Mouse (Mus musculus): ENCODE results near the gene Vipr2.

Gene Vipr2

DNA sequence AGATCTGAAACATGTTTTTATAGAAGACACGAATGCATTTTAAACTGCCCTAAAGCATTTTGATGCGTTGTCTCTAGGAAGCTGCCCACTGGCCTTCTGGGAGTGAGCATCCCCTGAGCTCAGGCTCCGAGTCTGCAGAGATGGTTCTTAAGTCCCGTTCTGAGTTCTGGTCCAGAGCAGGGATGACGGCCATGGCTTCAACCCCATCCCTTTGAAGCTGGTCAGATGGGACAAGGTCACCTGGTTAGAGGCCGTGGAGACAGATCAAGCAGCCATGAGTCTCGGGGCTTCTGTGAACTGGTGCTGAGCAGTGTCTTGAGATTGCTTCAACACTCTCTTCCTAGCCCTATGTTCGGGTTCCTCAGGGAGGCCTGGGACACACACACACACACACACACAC, 19.6 kb downstream of the Vipr2 start:
- DNase-seq (ENCODE audit: low spot score): no peak

DNA sequence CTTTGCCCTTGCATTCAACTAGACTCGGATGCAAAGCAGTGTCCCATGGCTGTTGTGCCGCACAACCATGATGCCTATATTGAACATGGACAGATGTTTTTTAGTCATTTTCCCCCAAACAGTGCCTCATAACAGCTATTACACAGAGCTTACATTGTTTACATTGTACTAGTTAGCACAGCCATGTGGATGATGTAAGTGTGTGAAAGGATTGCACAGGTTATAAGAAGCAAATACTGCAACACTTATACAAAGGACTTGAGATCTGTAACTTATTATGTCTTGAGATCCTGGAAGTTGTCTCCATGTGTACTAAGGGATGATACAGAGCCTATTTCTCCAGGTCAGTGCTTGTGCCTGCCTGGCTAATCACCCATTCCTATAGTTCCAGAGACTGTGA, 24.4 kb downstream of the Vipr2 start:
- no peak for DNase-seq (ENCODE audit: low spot score)

DNA sequence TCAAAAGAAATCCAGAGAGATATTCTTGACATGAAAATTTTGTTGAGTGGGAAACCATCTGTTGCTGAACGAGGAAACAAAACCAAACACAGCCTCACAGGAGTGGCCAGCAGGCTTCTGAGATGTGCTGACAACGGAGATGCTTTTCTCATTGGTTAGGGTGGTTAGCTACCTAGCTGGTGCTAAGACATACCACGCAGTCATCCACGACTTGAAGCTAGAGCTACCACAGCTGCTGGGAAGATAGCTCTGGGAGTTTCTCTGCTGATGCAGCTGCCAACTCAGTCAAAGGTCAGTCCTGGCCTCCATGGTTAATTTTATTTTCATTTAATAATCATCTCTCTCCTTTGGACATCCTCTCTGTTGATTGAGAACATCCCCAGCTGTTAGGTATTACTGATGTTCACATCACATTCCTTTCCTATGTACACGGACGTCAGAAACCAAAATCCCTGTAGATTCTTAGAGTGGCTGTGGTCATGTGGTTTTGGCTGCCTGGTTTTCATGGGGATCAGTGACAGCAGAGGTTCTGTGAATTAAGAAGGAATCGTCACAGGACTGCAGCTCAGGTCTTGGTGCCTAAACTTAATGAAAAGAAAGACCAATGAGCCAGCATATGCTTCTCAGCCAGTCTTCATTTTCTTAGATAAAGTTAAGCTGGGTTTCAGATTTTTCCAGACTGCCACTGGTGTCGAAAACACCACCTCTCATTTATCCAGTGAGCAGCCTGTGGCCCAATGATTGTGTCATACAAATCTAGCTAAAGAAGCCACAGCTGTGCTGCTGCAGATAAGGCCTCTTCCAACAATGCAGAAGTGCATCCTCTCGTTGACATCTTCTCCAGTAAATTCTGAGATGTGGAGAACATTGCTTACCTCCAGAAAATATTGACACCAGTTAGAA, 32.2 kb downstream of the Vipr2 start:
- DNase-seq (ENCODE audit: low spot score): no peak

DNA sequence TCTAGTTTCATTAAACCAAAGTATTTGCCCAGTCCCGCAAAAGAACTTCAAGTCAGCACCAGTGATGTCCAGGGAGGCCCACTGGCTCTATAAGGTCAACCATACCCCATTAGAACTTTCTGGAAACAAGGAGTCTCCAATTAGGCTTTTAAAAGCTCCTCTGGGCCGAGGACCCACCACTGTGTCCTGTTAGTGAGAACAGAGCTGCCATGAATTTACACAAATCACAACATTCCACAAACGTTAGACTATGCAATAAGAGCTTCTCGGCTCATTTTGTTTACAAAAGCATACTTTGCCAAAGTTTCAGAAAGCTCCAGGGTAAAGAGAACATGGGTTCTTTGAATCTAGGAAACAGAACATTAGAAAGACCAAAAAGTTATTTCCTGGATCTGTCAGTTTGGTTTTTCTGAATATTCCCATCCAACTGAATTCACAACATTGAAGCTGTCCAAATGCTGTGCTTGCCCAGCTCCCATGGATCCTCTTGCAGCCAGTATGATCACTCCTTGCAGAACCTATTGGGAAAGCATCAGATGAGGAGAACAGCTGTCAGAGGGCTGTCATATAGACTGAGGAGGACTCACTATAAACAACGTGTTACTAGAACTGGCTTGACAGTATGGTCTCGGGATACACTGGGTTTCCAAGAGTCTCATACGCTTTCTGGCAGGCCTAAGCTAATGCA, 33.6 kb downstream of the Vipr2 start:
- no peak for DNase-seq (ENCODE audit: low spot score)

DNA sequence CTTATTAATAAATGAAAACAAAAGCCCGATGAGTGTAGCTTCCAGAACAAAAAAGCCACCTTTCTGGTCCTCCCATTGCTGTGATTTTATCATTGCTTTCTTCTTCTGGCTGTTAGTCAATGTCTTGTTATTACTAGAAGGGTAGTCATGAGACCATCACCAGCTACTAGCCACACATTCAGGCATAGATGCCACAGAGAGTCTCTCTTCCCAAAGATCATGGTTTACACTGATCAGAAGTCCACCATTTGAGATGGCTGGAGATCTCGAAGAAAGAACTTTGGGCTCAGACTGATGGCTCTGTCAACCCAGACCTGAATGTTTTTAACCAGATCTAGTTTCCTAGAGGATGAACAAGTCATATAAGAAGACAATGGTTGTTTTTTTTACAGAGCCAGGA, 38.3 kb downstream of the Vipr2 start:
- DNase-seq (ENCODE audit: low spot score): no peak

DNA sequence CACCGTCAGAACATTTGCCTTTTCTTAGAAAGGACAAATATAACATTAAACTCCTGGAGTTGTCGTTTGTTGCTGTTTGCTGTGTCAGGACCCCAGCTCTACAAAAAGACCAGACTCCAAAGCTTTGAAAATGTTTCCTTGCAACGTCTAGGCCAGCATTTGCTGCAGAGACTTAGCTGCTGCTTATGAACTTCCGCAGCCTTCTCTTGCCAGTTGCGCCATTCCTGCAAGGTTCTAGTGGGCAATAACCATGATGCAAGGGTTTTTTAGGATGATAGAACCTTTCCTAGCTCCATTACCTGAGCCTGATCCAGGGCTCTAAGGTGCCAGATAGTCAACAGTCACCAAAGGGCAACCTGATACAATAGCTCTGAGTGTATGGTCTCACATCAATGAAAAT, 38.9 kb downstream of the Vipr2 start:
- no peak for DNase-seq (ENCODE audit: low spot score)

DNA sequence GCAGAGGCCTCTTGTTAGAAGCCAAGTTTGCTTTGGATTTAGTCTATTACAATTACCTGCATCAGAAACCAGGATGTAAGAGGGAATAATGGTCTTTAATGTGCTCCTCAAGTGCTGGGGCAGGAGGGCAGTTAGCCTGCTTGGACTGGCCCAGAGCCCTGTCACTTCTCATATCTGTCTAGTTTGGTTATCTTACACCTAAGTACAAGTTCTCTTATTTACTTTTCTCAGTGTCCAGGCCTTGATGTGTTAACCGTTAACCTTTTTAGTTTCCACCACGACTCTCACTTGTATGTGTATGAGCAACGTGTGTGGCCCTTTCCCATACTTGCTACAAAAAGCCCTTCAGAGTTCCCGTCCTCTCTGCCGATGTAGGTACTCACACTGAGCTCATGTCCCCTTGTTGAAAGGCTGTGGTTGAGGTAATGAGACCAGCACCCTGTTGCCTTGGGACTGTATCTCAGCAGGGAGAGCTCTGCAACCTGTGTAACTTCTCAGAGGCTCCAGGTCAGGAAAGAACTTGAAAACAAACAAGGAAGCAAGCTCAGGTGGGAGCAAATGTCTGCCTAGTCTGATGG, 39.9 kb downstream of the Vipr2 start:
- no peak for DNase-seq (ENCODE audit: low spot score)

DNA sequence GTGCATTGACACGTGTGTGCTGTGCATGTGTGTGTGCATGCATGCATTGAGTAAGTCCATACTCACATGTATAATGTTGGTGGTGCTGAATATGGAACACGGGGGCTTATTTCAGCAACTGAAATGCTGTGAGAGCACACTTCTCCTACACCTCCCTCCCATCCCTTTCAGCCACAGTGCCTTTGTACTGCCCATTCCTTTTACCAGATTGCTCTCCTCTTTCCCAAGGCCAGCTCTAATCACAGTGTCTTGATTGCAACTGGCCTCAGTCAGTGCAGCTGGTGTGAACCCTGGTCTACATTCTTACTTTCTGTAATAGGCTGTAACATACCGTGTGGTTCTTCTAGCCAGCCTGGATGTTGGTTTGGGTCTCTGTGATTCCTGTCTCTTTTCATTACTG, 41.5 kb downstream of the Vipr2 start:
- no peak for DNase-seq (ENCODE audit: low spot score)

DNA sequence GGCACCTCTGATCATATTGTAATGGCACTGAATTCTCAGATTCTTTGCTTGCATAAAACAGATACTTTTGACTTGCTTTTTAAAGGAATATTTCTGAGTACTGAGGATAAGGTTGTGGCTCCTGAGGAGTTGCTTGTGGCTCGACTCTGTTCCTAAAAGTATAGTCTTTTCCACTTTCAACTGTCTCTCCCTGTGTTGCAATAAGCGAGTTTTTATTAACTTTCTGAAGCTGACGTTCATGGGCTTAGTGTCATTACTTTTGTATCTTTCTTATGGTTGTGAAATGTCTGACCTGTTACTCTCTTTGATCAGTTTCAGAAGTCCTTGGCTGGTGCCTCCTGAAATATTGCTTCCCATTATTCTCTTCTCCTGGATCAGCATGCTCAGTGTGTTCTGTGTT, 46.3 kb downstream of the Vipr2 start:
- no peak for DNase-seq (ENCODE audit: low spot score)

DNA sequence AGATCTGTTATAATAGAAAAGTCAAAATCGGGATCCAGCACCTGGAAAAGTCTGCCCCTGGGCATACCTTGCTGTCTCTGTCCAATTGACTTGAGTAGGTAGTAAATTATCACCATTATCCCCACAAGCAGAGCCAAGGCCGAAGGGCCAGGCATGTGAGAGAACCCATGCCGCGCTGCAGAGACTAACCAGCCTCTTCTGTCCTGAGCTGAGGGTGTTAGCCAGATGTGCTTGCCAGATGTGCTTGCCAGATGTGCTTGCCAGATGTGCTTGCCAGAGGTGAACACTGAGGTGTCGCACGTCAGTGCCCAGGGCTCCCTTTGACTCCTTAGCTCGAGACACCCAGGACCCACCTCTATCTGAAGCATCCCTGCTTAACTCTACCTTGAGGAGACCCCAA, 53.4 kb downstream of the Vipr2 start:
- no peak for DNase-seq (ENCODE audit: low spot score)

DNA sequence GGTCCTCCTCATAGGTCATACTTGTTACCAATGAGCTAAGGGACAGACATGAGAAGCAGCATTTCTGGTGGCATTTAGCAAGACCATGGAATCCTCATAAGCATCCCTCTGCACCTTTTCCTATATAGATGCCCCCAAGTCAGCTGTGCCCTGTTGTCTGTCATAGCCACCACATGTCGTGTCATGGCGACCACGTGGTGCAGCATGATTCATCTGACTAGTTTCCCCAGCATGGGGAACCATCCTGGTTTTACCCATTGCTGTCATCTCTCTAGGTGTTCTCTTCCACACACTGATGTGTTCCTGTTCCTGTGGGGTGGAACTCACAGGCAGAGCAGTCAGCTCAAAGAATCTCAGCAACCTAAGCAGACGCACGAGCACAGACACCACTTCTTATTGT, 55.4 kb downstream of the Vipr2 start:
- no peak for DNase-seq (ENCODE audit: low spot score)

DNA sequence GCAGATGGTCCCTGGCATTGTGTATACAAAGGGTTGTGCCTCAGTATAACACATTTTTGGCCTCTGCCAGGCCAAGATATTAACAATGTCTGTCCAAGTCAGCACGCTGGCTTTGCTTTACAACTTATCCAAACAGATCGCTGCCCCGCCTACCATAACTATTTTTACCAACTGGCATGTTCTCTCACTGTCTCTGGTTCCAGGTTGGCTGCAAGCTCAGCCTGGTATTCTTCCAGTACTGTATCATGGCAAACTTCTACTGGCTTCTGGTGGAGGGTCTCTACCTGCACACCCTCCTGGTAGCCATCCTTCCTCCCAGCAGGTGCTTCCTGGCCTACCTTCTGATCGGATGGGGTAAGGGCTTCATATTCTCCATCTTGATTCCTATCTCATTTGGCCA, 58.4 kb downstream of the Vipr2 start:
- DNase-seq (ENCODE audit: low spot score): no peak

DNA sequence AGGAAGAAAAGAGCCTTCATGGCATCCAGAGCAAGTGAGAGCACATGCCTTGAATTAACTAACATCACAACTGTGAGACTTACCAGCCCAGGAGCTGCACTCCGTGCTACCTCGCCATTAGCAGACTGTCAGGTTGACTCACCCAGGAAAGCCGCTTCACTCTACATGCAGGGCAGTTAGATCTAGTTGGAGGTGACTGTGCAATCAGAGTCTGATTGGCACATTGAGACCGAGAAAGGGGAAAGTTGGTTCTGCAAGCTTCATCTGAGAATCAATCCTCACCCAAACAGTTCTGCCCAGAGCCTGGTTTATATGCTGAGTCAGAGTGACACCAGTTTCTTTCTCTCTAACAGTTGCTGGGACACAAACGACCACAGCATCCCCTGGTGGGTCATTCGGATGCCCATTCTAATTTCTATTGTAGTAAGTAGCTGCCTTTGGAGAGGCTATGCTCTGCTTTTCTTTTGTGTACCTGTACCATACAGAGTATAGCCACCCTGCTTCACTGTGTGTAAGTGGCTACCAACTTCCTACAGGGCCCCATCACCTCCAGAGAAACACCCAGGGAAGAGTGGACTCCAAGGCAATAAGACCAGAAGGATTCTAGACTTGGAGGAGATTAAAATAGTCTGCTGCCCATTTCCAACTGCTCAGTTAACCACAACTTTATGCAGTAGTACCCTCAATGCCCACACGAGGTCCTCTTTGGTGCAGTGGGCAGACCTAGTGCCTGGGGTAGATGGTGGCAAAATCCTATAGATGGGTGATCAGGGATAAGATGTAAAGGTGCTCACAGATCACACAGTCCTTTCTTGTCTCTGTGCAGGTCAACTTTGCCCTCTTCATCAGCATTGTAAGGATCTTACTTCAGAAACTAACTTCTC, 61.0 kb downstream of the Vipr2 start:
- DNase-seq (ENCODE audit: low spot score): no peak

DNA sequence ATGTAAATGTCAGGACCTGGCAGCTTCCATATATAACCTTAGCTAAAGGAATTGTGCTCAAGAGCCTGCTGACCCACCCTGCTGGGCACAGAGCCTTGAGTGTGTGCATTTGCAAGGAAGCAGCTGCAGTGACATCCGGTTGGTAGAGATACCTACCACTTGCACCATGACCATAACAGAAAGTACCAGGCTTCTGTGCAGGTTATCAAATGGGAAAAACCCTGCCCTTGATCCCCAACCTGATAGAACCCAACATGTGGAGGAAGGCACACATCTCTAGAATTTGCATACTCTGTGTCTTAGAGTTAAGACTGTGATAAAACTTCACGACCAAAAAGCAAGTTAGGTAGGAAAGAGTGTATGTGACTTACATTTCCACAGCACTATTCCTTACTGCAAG, 63.1 kb downstream of the Vipr2 start:
- DNase-seq (ENCODE audit: low spot score): no peak

DNA sequence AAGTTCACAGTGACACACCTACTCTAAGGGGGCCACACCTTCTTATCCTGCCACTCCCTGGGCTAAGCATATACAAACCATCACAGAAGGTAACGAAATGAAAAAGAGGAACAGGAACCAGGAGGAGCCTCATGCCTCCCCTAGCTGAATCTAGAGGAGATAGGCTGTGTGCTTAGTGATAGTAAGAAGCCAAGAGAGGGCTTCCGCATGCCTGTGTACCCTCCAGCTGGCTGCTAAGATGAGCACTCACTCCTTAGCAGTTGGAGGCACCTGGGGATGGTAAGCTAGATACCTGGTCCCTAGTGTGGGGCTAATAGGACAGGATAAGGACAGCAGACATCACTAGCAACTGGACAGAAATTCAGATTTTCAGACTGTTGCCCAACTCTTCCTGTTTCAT, 64.3 kb downstream of the Vipr2 start:
- DNase-seq (ENCODE audit: low spot score): no peak

DNA sequence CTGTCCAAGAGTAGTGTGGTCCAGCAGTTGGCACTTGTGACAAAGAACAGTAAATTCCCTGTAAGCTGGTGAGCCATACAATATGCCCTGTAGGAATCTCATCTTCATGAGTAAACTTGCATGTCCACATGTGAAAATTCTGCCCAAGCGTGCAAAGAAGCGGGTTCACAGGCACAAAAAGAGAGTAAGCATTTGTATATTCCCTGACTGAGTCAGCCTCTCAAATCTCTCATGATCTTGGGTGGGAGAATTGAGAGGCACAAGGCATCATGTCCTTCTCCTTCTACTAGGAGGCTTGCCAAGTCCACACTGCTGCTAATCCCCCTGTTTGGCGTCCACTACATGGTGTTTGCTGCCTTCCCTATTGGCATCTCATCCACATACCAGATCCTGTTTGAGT, 64.9 kb downstream of the Vipr2 start:
- DNase-seq (ENCODE audit: low spot score): no peak

DNA sequence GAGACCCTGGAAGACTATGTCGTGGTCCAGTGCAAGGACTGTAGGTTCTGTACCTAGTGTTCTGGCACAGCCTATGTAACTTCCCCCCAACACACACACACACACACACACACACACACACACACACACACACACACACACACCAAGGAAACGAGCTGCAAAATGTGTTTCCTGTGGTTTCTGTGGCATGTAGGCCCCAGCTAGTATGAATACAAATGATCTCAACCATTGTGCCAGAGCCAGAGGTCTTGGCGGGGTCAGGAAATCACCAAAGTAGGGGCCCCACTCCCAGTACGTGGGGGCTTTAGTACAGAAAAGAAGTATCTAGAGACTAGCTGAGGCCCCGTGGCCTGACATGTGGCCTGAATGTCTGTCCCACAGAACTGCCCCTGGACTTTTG, 67.7 kb downstream of the Vipr2 start:
- DNase-seq (ENCODE audit: low spot score): no peak

DNA sequence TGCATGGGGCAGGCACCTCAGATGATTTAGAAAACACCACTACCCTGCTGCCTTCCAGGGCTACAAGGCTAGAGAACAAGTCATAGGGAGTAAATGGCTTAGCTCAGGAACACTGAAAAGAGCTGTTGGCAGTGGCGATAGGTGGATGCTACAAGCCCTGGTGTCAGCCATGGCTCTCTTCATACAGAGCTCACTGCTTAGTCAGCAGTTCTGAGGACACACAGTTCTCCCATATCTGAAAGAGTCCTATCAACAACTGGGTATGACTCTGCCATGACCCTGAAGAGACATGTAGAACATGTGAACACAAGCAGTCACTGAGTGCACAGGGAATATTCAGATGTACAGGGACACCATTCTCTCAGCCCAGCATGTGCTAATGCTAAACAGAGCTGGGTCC, 68.2 kb downstream of the Vipr2 start:
- no peak for DNase-seq (ENCODE audit: low spot score)

DNA sequence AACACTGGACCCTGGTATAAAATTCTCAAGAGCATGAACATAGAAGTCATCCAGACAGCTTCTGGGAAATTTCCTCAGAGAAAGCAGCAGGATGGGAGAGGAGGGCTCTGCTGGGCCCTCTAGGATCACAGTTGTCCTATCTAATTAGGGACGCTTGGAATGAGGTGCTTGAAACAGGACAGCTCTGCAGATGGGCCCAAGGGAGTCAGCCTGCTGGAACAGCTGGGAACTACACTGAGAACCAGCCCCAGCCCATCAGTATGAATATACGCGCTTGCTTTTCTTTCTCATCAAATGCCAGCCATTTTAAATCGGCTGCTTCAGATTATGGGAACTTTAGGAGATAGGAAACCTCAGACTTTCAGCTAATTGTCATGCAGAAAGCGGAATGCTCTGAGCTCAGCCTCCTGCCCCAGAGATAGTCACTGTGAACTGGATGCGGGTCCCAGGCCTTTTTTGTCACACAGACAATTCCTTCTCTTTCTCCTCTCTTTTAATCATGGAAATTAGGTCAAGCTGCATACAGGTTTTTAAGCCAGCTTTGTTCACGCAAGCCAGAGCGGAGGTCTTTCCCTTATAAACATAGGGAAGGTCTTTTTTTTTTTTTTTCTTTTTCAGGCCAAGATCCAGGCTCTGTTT, 69.6 kb downstream of the Vipr2 start:
- DNase-seq (ENCODE audit: low spot score): no peak

DNA sequence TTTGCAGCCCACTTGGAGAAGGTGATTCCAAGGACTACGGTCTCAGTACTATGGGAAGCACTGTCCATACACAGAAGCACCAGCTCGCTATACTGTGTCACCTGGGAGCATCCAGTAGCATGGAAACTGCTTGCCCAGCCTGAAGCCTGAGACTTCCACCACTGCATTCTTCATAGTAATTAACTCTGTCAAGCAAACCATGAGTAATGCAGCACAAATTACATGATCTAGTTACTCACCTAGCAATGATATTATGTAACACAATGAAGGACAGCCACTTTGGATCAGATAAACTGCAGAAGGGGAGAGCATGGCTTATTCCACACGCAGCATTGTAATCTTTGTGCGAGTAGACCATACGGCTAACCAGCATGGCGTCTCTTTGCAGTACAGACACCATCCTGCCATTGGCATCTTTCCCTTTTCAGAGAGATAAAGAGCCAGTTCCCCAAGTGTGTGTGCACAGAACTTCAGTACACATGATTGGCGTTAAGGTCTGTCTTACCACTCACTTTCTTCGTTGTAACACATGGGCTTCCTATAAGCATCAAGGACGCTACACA, 75.4 kb downstream of the Vipr2 start:
- DNase-seq (ENCODE audit: low spot score): no peak

DNA sequence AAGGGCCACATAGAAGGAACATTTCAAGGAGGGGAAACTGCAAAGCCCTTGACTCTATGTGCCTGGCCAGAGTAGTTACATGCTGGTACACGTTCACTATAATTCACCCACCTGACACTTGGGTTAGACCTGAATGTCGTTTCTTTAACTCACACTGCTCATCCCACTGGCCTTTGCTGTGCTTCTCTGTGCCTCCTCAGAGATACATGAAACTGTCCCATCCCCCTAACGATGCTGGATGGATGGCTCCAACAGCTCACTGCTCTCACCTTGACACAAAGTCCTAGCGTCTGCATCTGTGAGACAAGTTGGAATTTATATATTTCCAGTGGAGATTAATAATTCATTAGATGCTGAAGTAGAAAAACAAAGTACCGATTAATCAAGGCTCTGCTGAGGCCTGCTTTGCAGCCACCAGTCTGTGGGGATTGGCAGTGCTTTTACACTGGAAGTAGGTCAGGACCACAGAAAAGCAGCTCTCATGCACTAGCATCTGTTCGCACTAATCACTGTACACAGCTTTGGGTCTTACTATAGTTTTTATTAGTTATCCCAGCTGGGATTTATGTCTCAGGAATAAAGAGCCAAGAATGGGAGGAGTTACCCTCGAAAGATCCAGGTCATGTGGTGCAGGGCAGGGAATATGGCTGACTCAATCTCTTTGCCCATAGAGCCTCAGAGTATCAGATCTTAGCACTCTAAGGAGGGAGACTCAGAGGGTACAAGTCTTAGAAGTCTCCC, 79.4 kb downstream of the Vipr2 start:
- DNase-seq (ENCODE audit: low spot score): no peak

Measured in urinary bladder, postnatal 10 days (tissue).